Mouse (Mus musculus) CH12.LX (cell line): ENCODE results near the gene Tanc2. TPM values are rescaled to one million over a fixed set of nuclear protein-coding genes. Genes with fewer than 3 reads are reported as not detected.

Experiments
- DNase-seq: peaks from one replicate; pipeline ENCODE4 v3.0.0-alpha.2; 2013; ENCODE audit errors: extremely low read depth
- H3K27ac ChIP-seq: 2 replicates; pipeline ENCODE4 v1.5.1; 2012; ENCODE audit warnings: low read depth, mild to moderate bottlenecking, control low read depth, moderate library complexity; ENCODE audit not compliant: insufficient read depth
- H3K27me3 ChIP-seq: replicated peaks from 2 replicates; pipeline ENCODE3; 2012; ENCODE audit warnings: inconsistent platforms
- H3K36me3 ChIP-seq, 2 experiments: replicated peaks in 1 of 2; 2 replicates each; pipeline versions ENCODE3 to v1.6.1; 2012; ENCODE audit warnings: inconsistent platforms in 1 of 2, low read length in 1 of 2, mild to moderate bottlenecking in 1 of 2, mixed read lengths in 1 of 2, moderate library complexity in 1 of 2; ENCODE audit not compliant: control insufficient read depth in 1 of 2, insufficient read depth in 1 of 2
- H3K4me1 ChIP-seq, 2 experiments: 2 replicates each; pipeline ENCODE4 v1.6.1; 2012; ENCODE audit warnings: inconsistent platforms in 1 of 2, moderate library complexity in 1 of 2; ENCODE audit not compliant: insufficient read depth in 2 of 2, control insufficient read depth in 1 of 2
- H3K4me2 ChIP-seq: 2 replicates; pipeline ENCODE4 v1.6.1; 2012; ENCODE audit warnings: low read depth, mild to moderate bottlenecking, control low read depth; ENCODE audit not compliant: poor library complexity, insufficient read depth, severe bottlenecking
- H3K4me3 ChIP-seq, 3 experiments: fragments of 150-350 bp in 1 of 3; sonication (generic) in 1 of 3; replicated peaks in 1 of 3; 2 replicates each; pipeline versions ENCODE3 to v1.5.1; 2011 to 2012; ENCODE audit warnings: low read depth in 2 of 3, low read length in 2 of 3, mild to moderate bottlenecking in 2 of 3, moderate library complexity in 2 of 3, control low read depth in 1 of 3, improper control_type of control experiment in 1 of 3, inconsistent platforms in 1 of 3, mixed read lengths in 1 of 3; ENCODE audit not compliant: poor library complexity in 1 of 3
- H3K79me2 ChIP-seq: replicated peaks from 2 replicates; pipeline ENCODE4 v1.6.1; 2012; ENCODE audit warnings: mild to moderate bottlenecking, moderate library complexity; ENCODE audit not compliant: control insufficient read depth, poor library complexity, insufficient read depth, severe bottlenecking; ENCODE audit errors: extremely low read depth
- H3K9ac ChIP-seq: 2 replicates; pipeline ENCODE4 v1.6.1; 2012; ENCODE audit warnings: low read depth, mild to moderate bottlenecking, control low read depth, moderate library complexity; ENCODE audit not compliant: insufficient read depth
- H3K9me3 ChIP-seq: replicated peaks from 2 replicates; pipeline ENCODE3; 2012; ENCODE audit warnings: low read length, inconsistent platforms, mixed read lengths
- BHLHE40 ChIP-seq: IDR thresholded peaks from 2 replicates; pipeline ENCODE4 v1.6.1; 2011; ENCODE audit warnings: mild to moderate bottlenecking, low read depth, low read length, improper control_type of control experiment
- CHD1 ChIP-seq: IDR thresholded peaks from 2 replicates; pipeline ENCODE4 v1.6.1; 2012; ENCODE audit warnings: low read depth, low read length, improper control_type of control experiment, inconsistent platforms
- CHD2 ChIP-seq: IDR thresholded peaks from 2 replicates; pipeline ENCODE4 v1.6.1; 2011; ENCODE audit warnings: low read length, improper control_type of control experiment
- CTCF ChIP-seq, 2 experiments: IDR thresholded peaks in 1 of 2; conservative IDR thresholded peaks in 1 of 2; 2 replicates each; pipeline ENCODE4 v1.5.1; 2011 to 2012; ENCODE audit warnings: low read depth in 2 of 2, low read length in 2 of 2, improper control_type of control experiment in 1 of 2, inconsistent platforms in 1 of 2, mild to moderate bottlenecking in 1 of 2, moderate library complexity in 1 of 2
- E2F4 ChIP-seq: IDR thresholded peaks from 2 replicates; pipeline ENCODE4 v1.6.1; 2011; ENCODE audit warnings: low read depth, low read length, improper control_type of control experiment; ENCODE audit not compliant: insufficient replicate concordance
- ELF1 ChIP-seq: IDR thresholded peaks from 2 replicates; pipeline ENCODE4 v1.6.1; 2014; ENCODE audit warnings: low read depth, mild to moderate bottlenecking, inconsistent platforms, low read length, improper control_type of control experiment
- EP300 ChIP-seq: IDR thresholded peaks from 2 replicates; pipeline ENCODE4 v1.6.1; 2011; ENCODE audit warnings: low read length, improper control_type of control experiment
- GABPA ChIP-seq: IDR thresholded peaks from 2 replicates; pipeline ENCODE4 v1.6.1; 2012; ENCODE audit warnings: low read depth, low read length, improper control_type of control experiment, inconsistent platforms; ENCODE audit not compliant: insufficient replicate concordance
- HCFC1 ChIP-seq: IDR thresholded peaks from 2 replicates; pipeline ENCODE4 v1.6.1; 2012; ENCODE audit warnings: low read depth, mild to moderate bottlenecking, inconsistent platforms, low read length, improper control_type of control experiment
- IRF4 ChIP-seq: IDR thresholded peaks from 2 replicates; pipeline ENCODE4 v1.6.1; 2014; ENCODE audit warnings: low read depth, mild to moderate bottlenecking, inconsistent platforms, low read length, improper control_type of control experiment
- JUN ChIP-seq: IDR thresholded peaks from 2 replicates; pipeline ENCODE4 v1.6.1; 2011; ENCODE audit warnings: low read depth, mild to moderate bottlenecking, low read length, improper control_type of control experiment, moderate library complexity; ENCODE audit not compliant: insufficient read depth
- JUND ChIP-seq: conservative IDR thresholded peaks from 2 replicates; pipeline ENCODE4 v1.6.1; 2011; ENCODE audit warnings: low read depth, low read length, improper control_type of control experiment
- KAT2A ChIP-seq: IDR thresholded peaks from 2 replicates; pipeline ENCODE4 v1.6.1; 2012; ENCODE audit warnings: low read length, improper control_type of control experiment, inconsistent platforms; ENCODE audit not compliant: insufficient replicate concordance
- MAFK ChIP-seq: IDR thresholded peaks from 2 replicates; pipeline ENCODE4 v1.6.1; 2011; ENCODE audit warnings: low read length, improper control_type of control experiment; ENCODE audit not compliant: insufficient replicate concordance
- MAZ ChIP-seq: IDR thresholded peaks from 2 replicates; pipeline ENCODE4 v1.6.1; 2012; ENCODE audit warnings: low read depth, mild to moderate bottlenecking, inconsistent platforms, low read length, improper control_type of control experiment, moderate library complexity
- MEF2A ChIP-seq: IDR thresholded peaks from 2 replicates; pipeline ENCODE4 v1.6.1; 2014; ENCODE audit warnings: low read depth, mild to moderate bottlenecking, inconsistent platforms, low read length, improper control_type of control experiment, borderline replicate concordance
- MYC ChIP-seq: IDR thresholded peaks from 2 replicates; pipeline ENCODE4 v1.6.1; 2011; ENCODE audit warnings: low read depth, mild to moderate bottlenecking, improper control_type of control experiment, low read length
- NELFE ChIP-seq: IDR thresholded peaks from 2 replicates; pipeline ENCODE4 v1.6.1; 2011; ENCODE audit warnings: low read depth, low read length, improper control_type of control experiment
- NRF1 ChIP-seq: IDR thresholded peaks from 2 replicates; pipeline ENCODE4 v1.6.1; 2014; ENCODE audit warnings: low read depth, mild to moderate bottlenecking, inconsistent platforms, low read length, improper control_type of control experiment, moderate library complexity
- PAX5 ChIP-seq: IDR thresholded peaks from 2 replicates; pipeline ENCODE4 v1.6.1; 2012; ENCODE audit warnings: low read length, inconsistent platforms, mixed read lengths
- POLR2A ChIP-seq: IDR thresholded peaks from 2 replicates; pipeline ENCODE4 v1.6.1; 2011; ENCODE audit warnings: low read depth, mild to moderate bottlenecking, improper control_type of control experiment, low read length
- POLR2AphosphoS2 ChIP-seq: IDR thresholded peaks from 2 replicates; pipeline ENCODE4 v1.6.1; 2011; ENCODE audit warnings: low read depth, low read length, improper control_type of control experiment
- RCOR1 ChIP-seq: conservative IDR thresholded peaks from 2 replicates; pipeline ENCODE4 v1.6.1; 2012; ENCODE audit warnings: low read depth, mild to moderate bottlenecking, inconsistent platforms, low read length, improper control_type of control experiment
- SMC3 ChIP-seq: IDR thresholded peaks from 2 replicates; pipeline ENCODE4 v1.6.1; 2011; ENCODE audit warnings: low read depth, low read length, improper control_type of control experiment
- TCF12 ChIP-seq: IDR thresholded peaks from 2 replicates; pipeline ENCODE4 v1.6.1; 2014; ENCODE audit warnings: low read depth, mild to moderate bottlenecking, inconsistent platforms, low read length, improper control_type of control experiment
- UBTF ChIP-seq: IDR thresholded peaks from 2 replicates; pipeline ENCODE4 v1.6.1; 2012; ENCODE audit warnings: low read depth, mild to moderate bottlenecking, inconsistent platforms, low read length, improper control_type of control experiment, moderate library complexity
- USF2 ChIP-seq: conservative IDR thresholded peaks from 2 replicates; pipeline ENCODE4 v1.6.1; 2011; ENCODE audit warnings: low read depth, low read length, improper control_type of control experiment
- ZC3H11A ChIP-seq: IDR thresholded peaks from 2 replicates; pipeline ENCODE4 v1.6.1; 2012; ENCODE audit warnings: low read depth, mild to moderate bottlenecking, inconsistent platforms, low read length, improper control_type of control experiment
- ZKSCAN1 ChIP-seq: IDR thresholded peaks from 2 replicates; pipeline ENCODE4 v1.6.1; 2012; ENCODE audit warnings: low read depth, inconsistent platforms, low read length, improper control_type of control experiment, borderline replicate concordance
- ZMIZ1 ChIP-seq: IDR thresholded peaks from 2 replicates; pipeline ENCODE4 v1.6.1; 2012; ENCODE audit warnings: low read depth, mild to moderate bottlenecking, inconsistent platforms, low read length, improper control_type of control experiment
- ZNF384 ChIP-seq: IDR thresholded peaks from 2 replicates; pipeline ENCODE4 v1.6.1; 2012; ENCODE audit warnings: low read depth, low read length, improper control_type of control experiment, inconsistent platforms
- dilution Hi-C: fragments of 300-500 bp; cut with MboI; formaldehyde crosslinking; loops from 2 replicates; pipeline ENCODE4 v1.14.3; 2020; ENCODE audit warnings: low sequenced_read_pairs; ENCODE audit not compliant: extremely low pct_unique_long_range_greater_than_20kb, extremely low pct_ligation_motif_present
- in situ Hi-C: fragments of 300-500 bp; cut with MboI; formaldehyde crosslinking; loops from 3 replicates; pipeline ENCODE4 v1.14.3; 2019; ENCODE audit warnings: low sequenced_read_pairs, low pct_ligation_motif_present, low pct_unique_long_range_greater_than_20kb, mixed read lengths
- polyA plus RNA-seq: library from polyadenylated mRNA; unstranded; fragments of >175 nt; gene quantifications from 2 replicates; pipeline ENCODE4 v1.2.1, GENCODE M21; 2012; ENCODE audit warnings: low read depth; ENCODE audit not compliant: insufficient read length
- total RNA-seq, 2 experiments: library from RNA; depleted of rRNA; stranded (reverse); fragments of 300-350 nt in 1 of 2; fragments of >200 nt in 1 of 2; gene quantifications; 2 replicates each; pipeline ENCODE4 v1.2.3; 2012 to 2014

Gene Tanc2
- total and polyA plus RNA-seq, 3 experiments = 2.6 to 10.4 (median 3.2) TPM

DNA sequence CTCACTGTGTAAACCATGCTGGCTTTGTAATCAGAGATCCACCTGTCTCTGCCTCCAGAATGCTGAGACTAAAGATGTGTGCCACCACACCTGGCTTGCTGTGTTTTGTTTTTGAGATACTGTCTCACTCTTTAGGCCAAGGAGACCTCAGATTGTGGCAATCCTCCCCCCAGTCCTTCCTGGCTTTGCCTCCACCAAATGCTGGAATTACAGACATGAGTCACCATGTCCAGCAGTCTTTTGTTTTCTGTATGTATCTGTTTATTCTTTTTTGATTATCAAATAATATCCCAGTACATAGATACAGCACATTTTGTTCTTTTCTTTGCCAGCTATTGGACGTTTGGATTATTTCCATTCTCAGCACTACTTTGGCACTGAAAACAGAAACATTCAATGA, 368.8 kb downstream of the Tanc2 start:
- Histone ChIP-seq H3K4me2 (no peak overlapping the region), H3K4me1 (peaks cover 3 to 15% of the 10 kb centered on the region in 2 experiments; a peak in 3 of 4 replicates), H3K36me3 (no peaks in the 10 kb centered on the region), H3K9me3 (no peaks in the 10 kb centered on the region), H3K79me2 (no peaks in the 10 kb centered on the region), H3K4me3 (no peak overlapping the region), H3K27ac (no peak overlapping the region), H3K27me3 (peaks cover 31% of the 10 kb centered on the region), H3K9ac (no peak overlapping the region)
- in situ Hi-C loops = no loop called here
- TF ChIP-seq E2F4 (no peak), CHD1 (no peak), TCF12 (no peak), MEF2A (no peak), ZC3H11A (no peak), MAZ (no peak), RCOR1 (no peak), ZKSCAN1 (no peak), ELF1 (no peak), POLR2AphosphoS2 (no peak), ZMIZ1 (no peak), CHD2 (no peak)
- no peak for DNase-seq
- dilution Hi-C loops = no loop called here

DNA sequence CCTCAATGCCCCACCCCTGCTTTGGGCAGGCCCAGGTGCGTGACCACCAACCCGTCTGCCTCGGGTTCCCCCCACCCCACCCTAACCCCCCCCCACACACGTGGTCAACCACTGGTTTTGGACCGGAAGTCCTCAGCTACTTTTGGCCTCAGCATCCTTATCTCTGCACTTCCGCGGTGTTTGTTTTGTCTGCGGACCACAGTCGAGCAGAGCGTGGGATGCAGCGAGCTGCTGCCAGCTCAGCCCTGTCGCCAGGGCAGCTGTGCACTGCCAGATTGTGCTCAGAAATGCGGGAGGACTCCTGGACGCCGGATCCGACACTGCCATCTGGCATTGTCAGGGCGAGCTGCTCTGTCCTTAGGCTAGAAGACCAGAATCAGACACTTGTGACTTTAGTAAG, 369.6 kb downstream of the Tanc2 start:
- no peaks in the 10 kb centered on the region for H3K79me2 ChIP-seq
- H3K4me2 ChIP-seq = peak overlapping the region; percentile 9
- no peaks in the 10 kb centered on the region for H3K9me3 ChIP-seq
- H3K4me1 ChIP-seq = peaks cover 2 to 15% of the 10 kb centered on the region in 2 experiments; a peak in 2 of 4 replicates
- H3K27me3 ChIP-seq = peaks cover 27% of the 10 kb centered on the region
- no peak overlapping the region for H3K9ac ChIP-seq
- H3K36me3 ChIP-seq = no peaks in the 10 kb centered on the region
- in situ Hi-C loops = no loop called here
- H3K27ac ChIP-seq = no peak overlapping the region
- DNase-seq = peak; percentile 55
- H3K4me3 ChIP-seq = peak overlapping the region in 2 of 3 experiments; percentile 1 to 3
- dilution Hi-C loops = no loop called here
- TF ChIP-seq SMC3 (no peak), GABPA (no peak), MAFK (0 out of 2 replicates have a peak, but pooled peaks have one; percentile 50), BHLHE40 (peak; percentile 80), UBTF (0 out of 2 replicates have a peak, but pooled peaks have one; percentile 49), JUND (no peak), JUN (no peak), RCOR1 (peak; percentile 77; the same call in 1 of the 2 replicates), TCF12 (peak; percentile 85), ELF1 (peak; percentile 85), POLR2A (peak; percentile 28; the same call in 1 of the 2 replicates), MEF2A (peak; percentile 68), CHD2 (no peak), HCFC1 (peak; percentile 40; the same call in 1 of the 2 replicates), NRF1 (no peak), KAT2A (0 out of 2 replicates have a peak, but pooled peaks have one; percentile 15), ZC3H11A (no peak), CTCF (conservative IDR thresholded peaks at IDR 0.05 in 1 of 2, IDR thresholded peaks at IDR 0.05 in 1 of 2; ENCODE audit: low read depth in 2 of 2, low read length in 2 of 2) (no peak), IRF4 (peak; percentile 78), ZNF384 (no peak), MAZ (peak; percentile 79), POLR2AphosphoS2 (no peak), EP300 (peak; percentile 62; the same call in 1 of the 2 replicates), ZKSCAN1 (no peak), ZMIZ1 (0 out of 2 replicates have a peak, but pooled peaks have one; percentile 55), NELFE (0 out of 2 replicates have a peak, but pooled peaks have one; percentile 27), USF2 (no peak), MYC (peak; percentile 70; the same call in 1 of the 2 replicates), PAX5 (no peak)
